Mouse (Mus musculus) bone marrow, adult 2 months (tissue): ENCODE data around the gene Ambp.

Experiments
- CTCF ChIP-seq: fragments of 200-500 bp; IDR thresholded peaks from 2 replicates; pipeline ENCODE4 v1.5.1; 2011; ENCODE audit warnings: low read length, control low read depth; ENCODE audit not compliant: control insufficient read depth, insufficient read depth
- POLR2A ChIP-seq: fragments of 200-500 bp; IDR thresholded peaks from 2 replicates; pipeline ENCODE4 v1.6.1; 2011; ENCODE audit warnings: low read depth, mild to moderate bottlenecking, control low read depth, low read length, borderline replicate concordance; ENCODE audit not compliant: control insufficient read depth

- TF ChIP-seq POLR2A, result no peak
- no peak for TF ChIP-seq CTCF
Observed at GRCm38 (mm10) chr4:63129891-63130624, 24.5 kb downstream of the Ambp start.
